In the genomic region with DNA sequence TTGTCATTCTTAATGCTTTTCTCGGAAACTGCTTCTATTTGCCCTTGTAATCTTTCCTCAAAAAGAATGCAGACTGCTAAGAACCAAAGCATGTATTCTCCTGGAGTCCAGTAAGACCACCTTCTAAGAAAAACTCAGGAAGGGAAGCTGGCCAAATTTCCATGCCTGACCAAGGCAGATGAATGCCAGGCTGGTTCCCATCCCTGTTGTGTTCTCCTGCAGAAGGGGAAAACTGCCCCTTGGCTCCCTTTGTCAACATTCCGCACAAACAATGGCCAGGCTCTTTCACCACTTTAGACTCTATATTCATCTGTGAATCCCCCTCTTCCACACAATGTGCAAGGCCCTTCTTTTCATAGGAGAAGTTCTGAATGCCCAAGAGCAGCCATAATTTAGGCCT, we compare ENCODE assay signal across 14 mouse cellular contexts. TPM values are rescaled to one million over a fixed set of nuclear protein-coding genes. Genes with fewer than 3 reads are reported as not detected.
DNase-seq lines count a peak whose midpoint lies in the region; ATAC-seq lines count a peak whose summit lies in the region.
"Had no signal": no experiment of that assay in that cellular context is flagged by ENCODE, and none has a peak within 500 bp of the region (broad histone marks: within the 10 kb centered on the region; RNA-seq: fewer than 3 reads in every experiment).

No protein-coding gene starts in this region.

- WGBS in heart, embryonic 16.5 days: 33% methylated on average over 2 of the region's 2 CpGs
- WGBS in neural tube, embryonic 12.5 days: 16% methylated on average over 2 of the region's 2 CpGs
- 21% methylated on average over 2 of the region's 2 CpGs for WGBS in neural tube, embryonic 15.5 days

- H3K27ac ChIP-seq in heart, embryonic 16.5 days (ENCODE audit: low read length): peak overlapping the region; percentile 0
- no peak overlapping the region for H3K27ac ChIP-seq in neural tube, embryonic 12.5 days
- H3K27ac ChIP-seq in neural tube, embryonic 15.5 days (replicated peaks): no peak overlapping the region

- no peaks in the 10 kb centered on the region for H3K27me3 ChIP-seq in heart, embryonic 16.5 days (ENCODE audit: control insufficient read depth, insufficient read depth, low read length)
- H3K27me3 ChIP-seq in neural tube, embryonic 12.5 days (replicated peaks): no peaks in the 10 kb centered on the region
- H3K27me3 ChIP-seq in neural tube, embryonic 15.5 days (replicated peaks): no peaks in the 10 kb centered on the region

- no peak overlapping the region for H3K4me2 ChIP-seq in heart, embryonic 16.5 days (ENCODE audit: low read depth, low read length)
- H3K4me2 ChIP-seq in neural tube, embryonic 12.5 days (replicated peaks): peak overlapping the region; percentile 32
- H3K4me2 ChIP-seq in neural tube, embryonic 15.5 days: no peak overlapping the region; the same call in 1 of the 2 replicates
- H3K4me2 ChIP-seq: liver, embryonic 11.5 days had no signal

- no peaks in the 10 kb centered on the region for H3K36me3 ChIP-seq in heart, embryonic 16.5 days (ENCODE audit: control insufficient read depth, insufficient read depth)
- H3K36me3 ChIP-seq in neural tube, embryonic 12.5 days: no peaks in the 10 kb centered on the region
- H3K36me3 ChIP-seq in neural tube, embryonic 15.5 days: no peaks in the 10 kb centered on the region

- DNase-seq in cerebellum, adult 9-10 months: peak; percentile 17
- no peak for DNase-seq in cerebellum, adult 9-11 months
- DNase-seq in heart, postnatal 25 days (ENCODE audit: low spot score): no peak
- no peak for DNase-seq in c-Kit-positive CD71-positive TER-119-positive erythroid progenitor cells, embryonic 14.5 days (ENCODE audit: low spot score)
- no peak for DNase-seq in cerebellum, adult 11 months
- DNase-seq: adrenal gland, adult 2 months; cerebellum, postnatal 25 days; layer of hippocampus, adult 9-11 months; spleen, adult 18-20 months; thymus, postnatal 25 days had no signal

- ATAC-seq in heart, embryonic 16.5 days (replicated peaks; ENCODE audit: extremely low read depth, insufficient read depth, low FRiP score): no peak
- ATAC-seq in neural tube, embryonic 12.5 days (ENCODE audit: low FRiP score, low read depth): no peak
- no peak for ATAC-seq in neural tube, embryonic 15.5 days (ENCODE audit: low FRiP score)

- intact Hi-C loops in heart, postnatal 25 days (cut with DNase I): no loop called here

- H3K4me3 ChIP-seq in heart, embryonic 16.5 days (ENCODE audit: low read length): no peak overlapping the region
- no peak overlapping the region for H3K4me3 ChIP-seq in neural tube, embryonic 12.5 days
- no peak overlapping the region for H3K4me3 ChIP-seq in neural tube, embryonic 15.5 days (replicated peaks)

- H3K4me1 ChIP-seq in heart, embryonic 16.5 days (ENCODE audit: control insufficient read depth, insufficient read depth, low read length): peaks cover 67% of the 10 kb centered on the region
- H3K4me1 ChIP-seq in neural tube, embryonic 12.5 days: peaks cover 72% of the 10 kb centered on the region
- H3K4me1 ChIP-seq in neural tube, embryonic 15.5 days: peaks cover 67% of the 10 kb centered on the region

- H3K9ac ChIP-seq in heart, embryonic 16.5 days (ENCODE audit: low read length): no peak overlapping the region
- H3K9ac ChIP-seq in neural tube, embryonic 12.5 days: no peak overlapping the region
- H3K9ac ChIP-seq in neural tube, embryonic 15.5 days (replicated peaks): no peak overlapping the region

- no peaks in the 10 kb centered on the region for H3K9me3 ChIP-seq in heart, embryonic 16.5 days (replicated peaks; ENCODE audit: control insufficient read depth, low read length)
- H3K9me3 ChIP-seq in neural tube, embryonic 12.5 days: no peaks in the 10 kb centered on the region
- no peaks in the 10 kb centered on the region for H3K9me3 ChIP-seq in neural tube, embryonic 15.5 days (replicated peaks)

RNA-seq across cellular contexts. Expression of a gene that starts 5.3 kb away (rescaled TPM):
- polyA plus RNA-seq in heart, embryonic 16.5 days (2015; fragmentation: Nextera tagmentation; extraction: Ambion mirVana): 20.3 and 27.2 TPM in 2 replicates
- total RNA-seq in heart, postnatal 25 days (2021): 1 to 10 TPM; 1.7 to 1.8 TPM
- polyA plus RNA-seq in neural tube, embryonic 12.5 days (2016; fragmentation: Nextera tagmentation; extraction: Ambion mirVana): 65.0 and 68.0 TPM in 2 replicates
- polyA plus RNA-seq in neural tube, embryonic 15.5 days (2015; fragmentation: Nextera tagmentation; extraction: Ambion mirVana): 21.2 and 30.5 TPM in 2 replicates

RNA-seq across cellular contexts. Expression of a gene that starts 6.3 kb away (rescaled TPM):
- polyA plus RNA-seq in heart, embryonic 16.5 days (2015; fragmentation: Nextera tagmentation; extraction: Ambion mirVana): 44.6 and 45.1 TPM in 2 replicates
- total RNA-seq in heart, postnatal 25 days (2021): 10 to 100 TPM; 24.8 to 36.1 TPM
- polyA plus RNA-seq in neural tube, embryonic 12.5 days (2016; fragmentation: Nextera tagmentation; extraction: Ambion mirVana): 122 and 131 TPM in 2 replicates
- 50.5 and 52.0 TPM in 2 replicates for polyA plus RNA-seq in neural tube, embryonic 15.5 days (2015; fragmentation: Nextera tagmentation; extraction: Ambion mirVana)
